Mouse (Mus musculus) liver, adult 2 months (tissue): ENCODE results near the gene Atp6v1g2. TPM values are rescaled to one million over a fixed set of nuclear protein-coding genes. Genes with fewer than 3 reads are reported as not detected.
A peak's percentile ranks its signal among the peaks of the same experiment; 100 is the strongest.

Source experiments
- DNase-seq: peaks from one replicate; pipeline ENCODE4 v3.0.0-alpha.2; 2011; ENCODE audit warnings: low read depth, low spot score; ENCODE audit errors: extremely low read depth
- H3K27ac ChIP-seq: fragments of 200-500 bp; replicated peaks from 2 replicates; pipeline ENCODE4 v1.5.1; 2012; ENCODE audit warnings: low read depth, mild to moderate bottlenecking, control low read depth, inconsistent platforms, low read length; ENCODE audit not compliant: insufficient read depth
- H3K27me3 ChIP-seq: fragments of 200-500 bp; 2 replicates; pipeline ENCODE4 v1.6.1; 2012; ENCODE audit warnings: mild to moderate bottlenecking, moderate library complexity, low read length, inconsistent platforms; ENCODE audit not compliant: control insufficient read depth, insufficient read depth
- H3K36me3 ChIP-seq: fragments of 200-500 bp; 2 replicates; pipeline ENCODE4 v1.6.1; 2012; ENCODE audit warnings: low read length, inconsistent platforms; ENCODE audit not compliant: control insufficient read depth, insufficient read depth
- H3K4me1 ChIP-seq: fragments of 200-500 bp; 2 replicates; pipeline ENCODE4 v1.6.1; 2011; ENCODE audit warnings: low read length; ENCODE audit not compliant: control insufficient read depth, insufficient read depth
- H3K4me3 ChIP-seq: fragments of 200-500 bp; 2 replicates; pipeline ENCODE4 v1.5.1; 2011; ENCODE audit warnings: low read depth, mild to moderate bottlenecking, control low read depth, low read length, moderate library complexity; ENCODE audit not compliant: insufficient read depth
- H3K79me2 ChIP-seq: fragments of 200-500 bp; 2 replicates; pipeline ENCODE4 v1.6.1; 2012; ENCODE audit warnings: inconsistent platforms, mild to moderate bottlenecking, low read length, moderate library complexity; ENCODE audit not compliant: control insufficient read depth, insufficient read depth
- H3K9ac ChIP-seq: fragments of 200-500 bp; 2 replicates; pipeline ENCODE4 v1.6.1; 2012; ENCODE audit warnings: low read depth, mild to moderate bottlenecking, control low read depth, inconsistent platforms, low read length
- CTCF ChIP-seq: fragments of 200-500 bp; IDR thresholded peaks from 2 replicates; pipeline ENCODE4 v1.5.1; 2011; ENCODE audit warnings: low read depth, low read length, control low read depth
- POLR2A ChIP-seq: fragments of 200-500 bp; IDR thresholded peaks from 2 replicates; pipeline ENCODE4 v1.6.1; 2011; ENCODE audit warnings: low read length, control low read depth; ENCODE audit not compliant: insufficient read depth; ENCODE audit errors: extremely low read depth
- WGBS: fragments of 180-500 bp; shearing (Covaris S2); methylation state at CpG from one replicate; pipeline ENCODE4 v1.1.7; 2018; 5-methylcytosine and 5-hydroxymethylcytosine counted together
- polyA plus RNA-seq: library from polyadenylated mRNA; depleted of rRNA; stranded (reverse); fragments of >200 nt; gene quantifications from 2 replicates; pipeline ENCODE4 v1.2.3, GENCODE M21; 2012
- total RNA-seq: library from RNA; depleted of rRNA; stranded (reverse); fragments of >200 nt; gene quantifications from 2 replicates; pipeline ENCODE4 v1.2.3, GENCODE M21; 2014

Atp6v1g2 gene
- total and polyA plus RNA-seq, 2 experiments, result 0.28 to 1.6 TPM

- no peaks in the 10 kb centered on the region for H3K79me2 ChIP-seq
- WGBS, result 83% methylated on average over 5 of the region's 5 CpGs
- H3K27me3 ChIP-seq, result no peaks in the 10 kb centered on the region
- no peak for DNase-seq
- H3K9ac ChIP-seq, result no peak overlapping the region
- no peaks in the 10 kb centered on the region for H3K4me1 ChIP-seq
- H3K4me3 ChIP-seq, result no peak overlapping the region
- no peak for TF ChIP-seq CTCF
- no peak for TF ChIP-seq POLR2A
- no peak overlapping the region for H3K27ac ChIP-seq
- H3K36me3 ChIP-seq, result peaks cover 37% of the 10 kb centered on the region
Observed at GRCm38 (mm10) chr17:35251981-35252380, 18.5 kb downstream of the Atp6v1g2 start.

- no peaks in the 10 kb centered on the region for H3K4me1 ChIP-seq
- no peak for TF ChIP-seq POLR2A
- no peak for TF ChIP-seq CTCF
- no peaks in the 10 kb centered on the region for H3K27me3 ChIP-seq
- H3K79me2 ChIP-seq, result no peaks in the 10 kb centered on the region
- DNase-seq, result no peak
- no peak overlapping the region for H3K27ac ChIP-seq
- H3K9ac ChIP-seq, result no peak overlapping the region
- no peak overlapping the region for H3K4me3 ChIP-seq
- WGBS, result 83% methylated on average over 18 of the region's 18 CpGs
- peaks cover 30% of the 10 kb centered on the region for H3K36me3 ChIP-seq
Observed at GRCm38 (mm10) chr17:35252619-35253292, 19.3 kb downstream of the Atp6v1g2 start.

GRCm38 (mm10) chr17:35253293-35254093 is 20.0 kb downstream of the Atp6v1g2 start:
- no peaks in the 10 kb centered on the region for H3K79me2 ChIP-seq
- H3K36me3 ChIP-seq, result peaks cover 25% of the 10 kb centered on the region; the same call in 1 of the 2 replicates
- no peak overlapping the region for H3K27ac ChIP-seq
- H3K9ac ChIP-seq, result no peak overlapping the region
- H3K4me3 ChIP-seq, result no peak overlapping the region
- no peaks in the 10 kb centered on the region for H3K4me1 ChIP-seq
- WGBS, result 83% methylated on average over 32 of the region's 32 CpGs
- TF ChIP-seq CTCF (no peak), POLR2A (no peak)
- no peaks in the 10 kb centered on the region for H3K27me3 ChIP-seq
- DNase-seq, result no peak

- peaks cover 17% of the 10 kb centered on the region; the same call in 1 of the 2 replicates for H3K36me3 ChIP-seq
- 68% methylated on average over 11 of the region's 11 CpGs for WGBS
Observed at GRCm38 (mm10) chr17:35254241-35255098, 21.0 kb downstream of the Atp6v1g2 start.

GRCm38 (mm10) chr17:35255301-35255700 is 21.8 kb downstream of the Atp6v1g2 start:
- no peak for DNase-seq
- Histone ChIP-seq H3K4me3 (no peak overlapping the region), H3K4me1 (no peaks in the 10 kb centered on the region), H3K36me3 (peaks cover 11% of the 10 kb centered on the region; the same call in 1 of the 2 replicates), H3K27ac (no peak overlapping the region), H3K79me2 (no peaks in the 10 kb centered on the region), H3K27me3 (no peaks in the 10 kb centered on the region), H3K9ac (no peak overlapping the region)
- WGBS, result 61% methylated on average over 3 of the region's 3 CpGs
- TF ChIP-seq CTCF (no peak), POLR2A (no peak)

More at GRCm38 (mm10) chr17:35254241-35255098, 21.0 kb downstream of the Atp6v1g2 start:
- H3K9ac ChIP-seq, result no peak overlapping the region
- peak; percentile 36 for DNase-seq
- H3K79me2 ChIP-seq, result no peaks in the 10 kb centered on the region
- no peak overlapping the region for H3K27ac ChIP-seq
- H3K4me1 ChIP-seq, result no peaks in the 10 kb centered on the region
- no peaks in the 10 kb centered on the region for H3K27me3 ChIP-seq
- TF ChIP-seq CTCF (peak; percentile 91), POLR2A (no peak)
- H3K4me3 ChIP-seq, result no peak overlapping the region
